Mouse (Mus musculus): ENCODE data around the gene Shpk.

Gene Shpk

GRCm38 (mm10) chr11:73199879-73200278, 619 bp downstream of the Shpk start:
- ATAC-seq (ENCODE audit: low TSS enrichment): no peak

GRCm38 (mm10) chr11:73201021-73201420, 1.8 kb downstream of the Shpk start:
- ATAC-seq (ENCODE audit: low TSS enrichment): no peak

- ATAC-seq (ENCODE audit: low TSS enrichment): no peak
These were observed 2.3 kb downstream of the Shpk start for GRCm38 (mm10) chr11:73201597-73201996.

- no peak for ATAC-seq (ENCODE audit: low TSS enrichment)
These were observed 4.6 kb downstream of the Shpk start for GRCm38 (mm10) chr11:73203895-73204294.

GRCm38 (mm10) chr11:73205194-73205593, 5.9 kb downstream of the Shpk start:
- no peak for ATAC-seq (ENCODE audit: low TSS enrichment)

GRCm38 (mm10) chr11:73207621-73208020, 8.4 kb downstream of the Shpk start:
- ATAC-seq (ENCODE audit: low TSS enrichment): no peak

GRCm38 (mm10) chr11:73213956-73214355, 14.7 kb downstream of the Shpk start:
- ATAC-seq (ENCODE audit: low TSS enrichment): no peak

DNA sequence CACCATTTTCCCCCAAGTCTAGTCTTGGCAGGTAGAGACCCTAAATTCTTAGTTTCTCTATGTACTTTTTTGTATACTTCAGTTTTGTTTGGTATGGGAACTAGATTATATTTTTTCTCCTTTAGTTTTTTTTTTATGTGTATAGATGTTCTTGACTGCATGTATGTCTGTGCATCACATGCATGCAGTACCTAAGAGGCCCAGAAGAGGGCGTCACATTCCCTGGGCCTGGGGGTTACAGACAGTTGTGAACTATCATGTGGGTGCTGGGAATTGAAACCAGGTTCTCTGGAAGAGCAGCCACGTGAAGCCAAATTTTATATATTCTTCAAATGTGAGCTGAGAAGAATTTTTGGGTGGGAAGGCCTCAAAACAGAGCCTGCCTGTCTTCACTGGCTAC, 20.4 kb downstream of the Shpk start:
- no peak for ATAC-seq (ENCODE audit: low TSS enrichment)

GRCm38 (mm10) chr11:73220651-73221050, 21.4 kb downstream of the Shpk start:
- ATAC-seq (ENCODE audit: low TSS enrichment): no peak

DNA sequence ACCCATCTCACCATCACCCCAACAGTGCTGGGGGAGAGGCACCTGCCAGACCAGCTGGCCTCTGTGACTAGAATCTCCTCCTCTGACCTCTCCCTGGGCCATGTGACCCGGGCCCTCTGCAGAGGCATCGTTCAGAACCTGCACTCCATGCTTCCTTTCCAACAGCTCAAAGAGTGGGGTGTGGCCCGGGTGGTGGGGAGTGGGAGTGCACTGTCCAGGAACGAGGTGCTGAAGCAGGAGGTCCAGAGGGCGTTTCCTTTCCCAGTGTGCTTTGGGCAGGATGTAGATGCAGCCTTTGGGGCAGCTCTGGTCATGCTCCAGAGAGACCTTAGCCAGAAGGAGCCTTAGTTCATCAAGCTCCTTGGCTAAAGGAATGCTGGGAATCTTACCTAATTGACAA, 23.6 kb downstream of the Shpk start:
- ATAC-seq (ENCODE audit: low TSS enrichment): no peak

- no peak for ATAC-seq (ENCODE audit: low TSS enrichment)
These were observed 24.7 kb downstream of the Shpk start for GRCm38 (mm10) chr11:73223966-73224365.

DNA sequence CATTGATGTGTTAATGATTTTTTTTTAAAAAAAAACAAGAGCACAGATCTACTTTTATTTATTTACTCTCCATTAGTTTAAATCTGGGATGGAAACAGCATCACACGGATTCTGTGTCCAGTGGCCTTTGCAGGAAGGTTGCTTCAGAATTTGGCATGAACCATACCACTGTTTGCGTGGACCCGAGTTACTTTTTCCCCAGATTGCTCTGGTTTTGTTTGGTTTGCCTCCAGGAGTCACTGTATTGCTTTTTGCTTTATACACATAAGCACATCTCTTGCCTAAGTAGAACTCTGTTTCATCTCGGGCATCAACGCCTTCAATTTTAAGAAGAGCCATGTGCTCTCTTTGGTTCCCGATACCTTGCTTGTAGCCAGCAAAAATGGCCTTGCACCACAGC, 26.6 kb downstream of the Shpk start:
- ATAC-seq (ENCODE audit: low TSS enrichment): no peak

DNA sequence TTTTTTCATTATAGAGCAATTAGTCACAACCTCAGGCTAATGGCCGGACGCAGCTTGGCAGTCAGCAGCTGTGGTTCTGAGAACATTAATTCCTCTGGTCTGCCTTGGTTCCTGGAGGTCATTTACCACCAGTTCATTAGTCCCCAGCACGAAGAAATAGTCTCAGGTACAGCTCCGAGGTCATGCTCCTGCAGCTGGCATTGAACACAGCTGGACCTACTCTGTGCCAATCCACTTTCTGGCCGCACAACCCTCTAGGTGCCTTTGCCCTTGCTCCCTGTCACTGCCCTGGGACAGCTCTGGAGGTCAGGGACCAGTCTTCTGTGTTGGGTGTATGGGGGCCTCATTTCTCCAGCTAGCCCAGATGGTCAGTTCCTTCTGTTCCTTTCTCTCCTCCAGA, 29.6 kb downstream of the Shpk start:
- no peak for ATAC-seq (ENCODE audit: low TSS enrichment)

- ATAC-seq (ENCODE audit: low TSS enrichment): no peak
These were observed 30.8 kb downstream of the Shpk start for GRCm38 (mm10) chr11:73230081-73230480.

DNA sequence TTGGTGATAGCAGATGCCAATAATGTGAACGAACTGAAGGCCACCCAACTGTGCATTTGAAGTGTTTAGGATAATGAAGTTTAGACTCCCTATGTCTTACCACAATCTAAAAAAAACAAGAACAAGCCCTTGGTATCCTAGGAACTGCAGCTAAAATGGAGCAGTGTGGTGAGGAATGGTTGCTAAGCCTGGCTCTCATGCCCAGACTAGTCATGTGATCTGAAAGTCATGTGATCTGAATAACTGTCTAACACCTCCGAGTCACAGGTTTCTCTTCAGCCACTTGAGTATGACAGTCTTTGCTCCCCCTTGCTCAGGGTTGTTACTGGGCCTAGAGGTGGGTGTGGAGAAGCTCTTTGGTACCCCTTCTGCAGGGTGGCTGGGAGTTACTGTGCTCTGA, 33.3 kb downstream of the Shpk start:
- no peak for ATAC-seq (ENCODE audit: low TSS enrichment)

- ATAC-seq (ENCODE audit: low TSS enrichment): no peak
These were observed 34.7 kb downstream of the Shpk start, which contains the start of gene Trpv1 for GRCm38 (mm10) chr11:73233992-73234391. Gene Trpv1 (plus strand): TSS chr11:73234292.

GRCm38 (mm10) chr11:73235990-73236701, 36.9 kb downstream of the Shpk start:
- no peak for ATAC-seq (ENCODE audit: low TSS enrichment)

DNA sequence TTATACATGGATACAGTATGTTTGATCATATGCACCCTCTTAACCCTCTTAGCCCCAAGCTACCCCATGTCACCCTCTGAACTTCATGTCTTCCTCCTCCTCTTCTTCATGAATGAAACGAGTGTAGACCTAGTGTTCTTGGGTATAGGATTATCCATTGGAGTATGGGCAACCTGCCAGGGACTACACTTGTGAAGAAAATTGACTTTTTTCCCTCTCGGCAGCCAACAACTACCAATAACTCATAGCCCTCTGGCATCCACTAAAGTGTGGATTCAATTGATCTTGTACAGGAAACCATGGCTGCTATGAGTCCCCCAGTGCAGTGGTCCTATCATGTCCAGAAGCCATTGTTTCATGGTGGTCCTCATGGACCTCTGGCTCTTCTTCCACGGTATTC, 37.5 kb downstream of the Shpk start:
- ATAC-seq (ENCODE audit: low TSS enrichment): no peak

GRCm38 (mm10) chr11:73242199-73242598, 42.9 kb downstream of the Shpk start:
- ATAC-seq (ENCODE audit: low TSS enrichment): no peak

DNA sequence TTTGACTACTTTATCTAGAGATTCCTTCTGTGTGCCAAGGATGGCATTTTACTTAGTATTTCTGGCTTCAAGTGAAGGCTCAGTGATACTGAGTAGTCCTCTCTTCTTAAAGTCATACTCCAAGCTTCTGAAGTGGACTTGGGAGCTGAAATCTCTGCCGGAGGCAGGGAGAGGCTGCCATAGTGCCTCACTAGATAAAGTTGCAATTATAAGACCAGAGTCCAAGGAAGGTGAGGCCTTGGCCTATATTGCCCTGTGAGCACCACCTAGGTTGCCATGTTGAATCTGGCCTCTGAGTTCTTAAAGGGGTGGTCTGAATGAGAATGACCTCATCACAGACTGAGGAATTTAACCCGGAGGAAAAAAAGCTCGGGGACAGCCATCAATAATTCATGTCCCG, 43.5 kb downstream of the Shpk start:
- no peak for ATAC-seq (ENCODE audit: low TSS enrichment)

DNA sequence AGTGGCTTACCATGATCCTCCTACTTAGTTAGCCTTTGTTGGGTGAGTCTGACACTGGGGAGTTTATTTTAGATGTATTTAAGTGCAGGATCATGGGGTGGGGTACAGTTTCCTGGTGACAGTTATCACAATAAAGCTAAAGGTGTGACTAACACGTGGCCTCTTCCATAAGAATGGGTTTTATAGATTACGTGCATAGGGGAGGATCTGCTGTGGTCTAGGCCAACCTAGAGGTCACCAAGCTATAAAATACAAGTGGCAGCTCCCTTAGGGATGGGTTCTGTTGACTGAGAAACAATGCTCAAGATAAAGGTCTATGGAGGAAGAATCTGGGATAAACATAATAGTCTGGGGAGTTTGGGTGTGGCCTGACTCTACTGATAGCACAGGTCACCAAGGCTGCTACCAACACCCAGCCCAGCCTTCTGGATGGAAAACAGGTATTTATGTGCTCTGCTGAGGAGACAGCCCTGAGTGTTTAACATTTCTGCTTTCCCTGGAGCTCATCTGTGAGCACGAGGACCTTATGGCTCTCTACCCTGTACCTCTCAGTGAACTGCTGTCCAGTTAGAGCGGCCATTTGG, 58.2 kb downstream of the Shpk start:
- no peak for ATAC-seq (ENCODE audit: low TSS enrichment)

GRCm38 (mm10) chr11:73258664-73259063, 59.4 kb downstream of the Shpk start:
- no peak for ATAC-seq (ENCODE audit: low TSS enrichment)

DNA sequence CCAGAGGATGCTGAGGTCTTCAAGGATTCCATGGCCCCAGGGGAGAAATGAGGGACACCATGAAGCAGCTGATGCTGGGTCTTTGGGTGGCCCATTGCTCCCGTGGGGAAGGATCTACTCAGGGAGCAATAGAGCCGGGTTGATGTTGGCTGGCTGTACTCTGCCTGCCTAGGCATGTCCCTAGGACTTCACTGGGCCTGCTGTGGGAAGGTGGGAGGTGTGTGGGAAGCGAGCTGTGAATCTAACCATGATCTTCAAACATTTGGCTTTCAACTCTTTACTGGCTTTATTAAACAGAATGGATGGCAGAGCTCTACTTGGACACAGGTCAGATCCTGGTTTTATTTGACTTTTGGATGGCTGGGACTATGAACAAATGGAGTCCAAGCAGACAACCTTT, 61.2 kb downstream of the Shpk start:
- no peak for ATAC-seq (ENCODE audit: low TSS enrichment)

GRCm38 (mm10) chr11:73261385-73261784, 62.1 kb downstream of the Shpk start:
- ATAC-seq (ENCODE audit: low TSS enrichment): no peak

Measured in frontal cortex, adult (tissue).